Mouse (Mus musculus): ENCODE data around the gene Ndufs6.

Gene Ndufs6

DNA sequence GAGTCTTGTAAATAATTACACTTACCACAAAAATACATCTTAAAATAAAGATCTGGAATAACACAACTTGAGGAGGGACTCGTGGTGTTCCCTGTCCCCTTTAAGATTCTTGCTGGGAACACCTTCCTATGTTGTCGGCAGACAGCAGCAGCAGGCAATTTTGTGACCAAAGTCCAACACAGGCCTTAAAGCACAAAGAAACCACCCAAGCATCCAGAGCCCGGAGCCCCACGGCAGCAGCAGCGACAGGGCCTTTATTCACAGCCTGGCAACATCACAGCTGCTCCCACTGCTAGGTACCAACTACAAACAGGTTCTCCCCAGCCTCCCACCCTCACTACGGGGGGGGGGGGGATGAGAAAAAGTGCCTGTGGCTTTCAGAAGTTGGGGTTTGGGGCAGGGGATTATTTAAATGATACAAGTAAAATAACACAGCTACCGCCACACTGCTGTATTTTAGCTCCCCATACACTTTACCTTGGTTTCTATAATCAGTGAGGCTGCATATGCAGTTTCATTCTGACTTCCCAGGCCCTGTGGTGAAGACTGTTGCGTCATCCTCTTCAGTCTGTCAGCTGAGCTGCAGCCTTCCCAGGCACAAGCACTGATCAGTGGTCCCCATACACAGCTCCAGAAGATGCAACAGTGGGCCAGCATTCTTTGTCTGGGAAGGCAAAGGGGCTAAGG, 22.8 kb downstream of the Ndufs6 start:
- DNase-seq, result no peak

DNA sequence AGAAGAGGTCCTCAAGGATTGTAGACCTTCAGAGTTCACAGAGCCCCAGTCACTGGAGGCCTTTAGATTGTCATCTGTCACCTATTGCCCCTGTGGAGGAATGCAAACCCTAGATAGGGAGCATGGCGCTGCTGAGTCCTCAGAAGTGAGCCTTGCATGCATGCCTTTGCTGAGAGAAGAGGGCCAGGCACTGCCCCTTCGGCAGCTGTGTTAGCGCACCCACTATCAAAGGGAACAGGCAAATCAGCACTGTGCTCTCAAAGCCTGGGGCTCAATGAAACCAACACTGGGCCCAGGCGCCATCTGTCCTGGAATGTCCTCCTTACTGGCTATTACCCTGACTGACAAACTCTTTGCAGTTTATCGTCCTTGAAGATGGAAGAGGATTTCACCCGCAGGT, 23.6 kb downstream of the Ndufs6 start:
- DNase-seq, result no peak

DNA sequence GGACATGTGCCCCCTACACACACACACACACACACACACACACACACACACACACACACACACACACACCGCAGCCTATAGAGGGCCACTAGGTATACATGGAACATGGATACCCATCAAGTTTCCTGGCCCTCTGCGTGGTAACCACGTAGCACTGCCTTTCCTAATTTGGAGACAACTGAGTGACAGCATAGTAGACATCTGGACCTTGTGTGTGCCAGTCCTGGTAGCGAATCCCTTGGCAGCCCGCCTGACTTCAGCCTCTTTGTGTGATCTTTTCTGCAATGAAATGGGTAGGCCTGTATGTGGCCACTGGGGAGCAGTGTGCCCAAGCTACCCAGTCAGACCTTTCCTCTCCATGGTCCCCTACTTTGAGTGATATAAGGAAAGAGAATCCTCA, 29.0 kb downstream of the Ndufs6 start:
- DNase-seq, result no peak

- no peak for DNase-seq
Observed at GRCm38 (mm10) chr13:73298717-73299116, 29.6 kb downstream of the Ndufs6 start.

DNA sequence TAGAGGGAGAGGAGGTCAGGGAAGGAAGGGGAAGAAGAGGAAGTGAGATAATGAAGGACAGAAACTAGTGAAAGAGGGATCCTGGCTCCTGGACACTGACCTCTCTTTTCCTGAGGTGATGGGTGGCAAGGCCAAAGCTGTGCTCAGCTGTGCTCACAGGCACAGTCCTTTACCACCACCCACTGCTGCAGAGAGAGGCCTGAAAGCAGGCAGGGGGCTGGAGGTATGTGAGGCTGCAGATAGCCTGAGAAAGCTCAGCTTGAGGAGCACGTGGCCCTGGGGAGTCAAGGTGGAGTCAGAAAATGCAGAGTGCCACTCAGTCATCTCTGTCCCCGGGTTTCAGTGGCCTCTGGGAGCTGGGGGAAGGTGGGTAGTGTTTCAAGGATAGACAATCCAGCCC, 37.2 kb downstream of the Ndufs6 start:
- DNase-seq, result no peak

DNA sequence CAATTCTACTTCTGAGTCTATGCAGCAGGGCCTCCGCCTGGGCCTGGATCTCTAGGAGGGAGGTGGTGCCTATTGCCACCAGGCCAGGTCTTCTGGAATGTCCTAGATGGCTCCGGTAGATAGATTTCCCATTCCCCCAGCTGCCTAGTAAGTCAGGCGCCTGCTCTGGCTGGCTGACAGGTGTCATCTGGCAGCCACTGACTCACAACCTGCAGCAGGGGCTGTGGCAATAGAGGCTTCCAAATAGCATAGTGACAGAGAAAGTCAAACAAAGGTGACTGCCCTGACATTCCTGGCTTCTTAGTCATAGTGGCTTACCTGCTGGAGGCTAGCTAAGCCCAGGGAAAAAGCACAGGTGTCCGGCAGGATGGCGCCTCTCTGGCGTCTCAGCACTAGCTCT, 38.1 kb downstream of the Ndufs6 start:
- DNase-seq, result no peak

DNA sequence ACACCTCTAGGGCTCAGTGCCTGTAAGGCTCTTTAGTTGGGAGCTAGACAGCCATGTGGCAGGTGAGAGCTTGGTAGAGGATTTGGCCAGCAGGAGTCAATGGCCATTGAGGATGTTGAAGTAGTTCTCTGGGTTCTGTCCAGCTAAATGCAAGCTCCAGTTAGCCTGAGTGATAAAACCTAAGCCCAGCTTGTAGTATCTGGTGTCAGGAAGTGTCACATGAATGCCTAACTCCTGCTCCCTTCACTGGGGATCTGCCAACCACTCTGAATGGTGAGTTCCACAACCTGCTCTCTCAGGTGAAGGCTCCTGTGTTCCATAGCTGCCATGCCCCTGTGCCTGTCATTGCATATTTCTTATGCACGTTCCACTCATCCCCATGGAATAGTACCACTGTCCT, 44.8 kb downstream of the Ndufs6 start:
- DNase-seq, result no peak

GRCm38 (mm10) chr13:73282407-73282806, 45.9 kb downstream of the Ndufs6 start:
- DNase-seq, result no peak

DNA sequence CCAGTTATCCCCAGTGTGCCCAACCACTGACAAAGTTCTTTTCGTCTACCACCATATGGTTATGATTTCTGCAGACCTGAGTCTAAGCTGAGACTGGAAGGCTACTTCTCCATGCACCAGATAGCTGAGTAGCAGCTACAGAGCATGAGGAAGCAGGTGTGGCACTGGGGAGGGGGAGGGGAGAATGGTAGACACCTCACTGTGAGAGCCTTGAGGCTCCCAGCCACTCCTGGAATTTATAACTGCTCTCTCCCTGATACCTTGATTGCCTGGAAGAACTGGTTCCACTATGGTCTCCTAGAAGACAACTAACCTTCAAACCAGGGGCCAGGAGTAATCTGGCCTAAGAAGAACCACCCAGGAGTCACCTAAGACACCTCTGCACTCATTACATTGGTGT, 49.1 kb downstream of the Ndufs6 start:
- no peak for DNase-seq

DNA sequence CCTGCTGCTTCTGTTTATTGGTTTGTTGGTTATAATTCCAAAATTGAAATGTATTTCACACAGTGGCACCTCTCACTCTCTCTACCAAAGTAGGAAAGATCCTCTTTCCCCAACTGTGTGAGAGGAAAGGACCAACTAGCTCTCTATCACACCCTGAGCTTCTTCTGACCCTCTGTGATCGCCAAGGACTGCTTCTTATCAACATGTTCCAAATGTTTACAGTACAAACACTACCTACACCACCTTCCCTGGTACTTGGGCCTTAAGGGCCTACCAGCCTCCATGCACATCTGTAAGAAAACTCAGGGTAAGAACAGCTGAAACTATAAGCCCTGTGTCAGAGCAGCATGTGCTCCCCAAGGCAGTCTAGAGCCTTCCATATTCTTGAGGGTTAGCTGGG, 50.5 kb downstream of the Ndufs6 start:
- no peak for DNase-seq

- no peak for DNase-seq
Observed at GRCm38 (mm10) chr13:73277361-73277760, 51.0 kb downstream of the Ndufs6 start.

GRCm38 (mm10) chr13:73273536-73273935, 54.8 kb downstream of the Ndufs6 start:
- no peak for DNase-seq

- no peak for DNase-seq
Observed at GRCm38 (mm10) chr13:73272794-73273282, 55.5 kb downstream of the Ndufs6 start.

- no peak for DNase-seq
Observed at GRCm38 (mm10) chr13:73271336-73272242, 56.8 kb downstream of the Ndufs6 start.

- no peak for DNase-seq
Observed at GRCm38 (mm10) chr13:73270451-73271081, 57.8 kb downstream of the Ndufs6 start.

DNA sequence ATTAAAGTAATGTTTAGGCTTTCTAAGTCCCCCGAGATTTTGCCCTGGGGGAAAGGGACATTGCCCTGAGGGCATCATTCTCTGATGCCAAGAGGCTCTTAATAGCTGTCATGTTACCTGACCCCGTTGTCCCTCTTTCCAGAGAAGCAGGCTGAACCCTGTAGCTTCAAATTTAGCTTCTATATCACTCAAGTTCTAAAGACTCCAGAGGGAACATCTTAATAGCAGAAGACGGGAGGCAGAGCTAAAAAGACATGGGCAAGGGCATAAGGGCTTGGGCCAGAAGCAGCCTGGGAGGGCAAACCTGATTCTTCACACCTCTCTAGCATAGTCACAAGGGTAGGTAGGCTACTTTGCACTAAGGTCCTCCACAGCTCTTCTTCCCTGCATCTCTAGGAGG, 58.5 kb downstream of the Ndufs6 start:
- no peak for DNase-seq

All from right cerebral cortex, adult 18-20 months (tissue).